Mouse (Mus musculus): Measurements from ENCODE around the gene Gm14295. TPM values are rescaled to one million over a fixed set of nuclear protein-coding genes. Genes with fewer than 3 reads are reported as not detected.

Gene Gm14295
- 6.0 TPM for polyA plus RNA-seq (2017; shearing (Covaris generic))

DNA sequence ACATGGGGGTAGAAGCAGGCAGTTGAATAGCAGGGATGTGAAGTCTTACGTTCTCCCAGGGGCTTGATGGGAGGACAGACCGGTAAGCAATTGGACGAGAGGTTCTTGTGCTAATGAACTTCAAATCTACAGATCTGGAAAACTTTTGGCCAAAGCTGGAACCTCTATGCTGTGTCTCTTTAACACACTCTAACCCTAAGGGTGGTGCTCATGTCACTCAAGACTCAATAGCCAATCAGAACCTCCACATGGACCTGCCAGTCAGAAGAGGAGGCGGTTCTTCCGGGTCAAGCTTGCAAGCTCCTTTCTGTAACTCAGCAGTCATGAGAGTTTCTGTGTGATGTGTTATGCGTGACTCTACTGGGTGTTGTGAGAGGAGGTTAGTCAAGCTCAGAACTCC, at the start of gene Gm14295:
Gene Gm14295, plus strand, starts transcription at position 301 of the 400 bp plus-strand sequence.

GRCm38 (mm10) chr2:176830840-176831239, 32.4 kb downstream of the Gm14295 start, which contains the start of gene Gm14408:
Gene Gm14408, plus strand, starts transcription at chr2:176831140.

Other genes with a start within 250 kb of the Gm14295 start
- gene Gm14308, start 162.3 kb upstream of the Gm14295 start, polyA plus RNA-seq (2017; shearing (Covaris generic)), result 3.0 TPM
- gene Zfp973, start 128.1 kb upstream of the Gm14295 start, polyA plus RNA-seq (2017; shearing (Covaris generic)), result 7.5 TPM
- gene Gm14305, start 90.3 kb upstream of the Gm14295 start, polyA plus RNA-seq (2017; shearing (Covaris generic)), result 8.1 TPM
- gene Gm14408, start 32.5 kb downstream of the Gm14295 start, polyA plus RNA-seq (2017; shearing (Covaris generic)), result not detected
- gene Gm14296, start 129.2 kb downstream of the Gm14295 start, polyA plus RNA-seq (2017; shearing (Covaris generic)), result 5.0 TPM
- 5.1 TPM for gene Gm14419, start 202.3 kb downstream of the Gm14295 start, polyA plus RNA-seq (2017; shearing (Covaris generic))